Mouse (Mus musculus) cerebellum, adult 8-10 months (tissue): ENCODE data around the gene Il34.

Experiments
- DNase-seq: peaks from one replicate; pipeline ENCODE4 v3.0.0; 2022

The Il34 gene

DNA sequence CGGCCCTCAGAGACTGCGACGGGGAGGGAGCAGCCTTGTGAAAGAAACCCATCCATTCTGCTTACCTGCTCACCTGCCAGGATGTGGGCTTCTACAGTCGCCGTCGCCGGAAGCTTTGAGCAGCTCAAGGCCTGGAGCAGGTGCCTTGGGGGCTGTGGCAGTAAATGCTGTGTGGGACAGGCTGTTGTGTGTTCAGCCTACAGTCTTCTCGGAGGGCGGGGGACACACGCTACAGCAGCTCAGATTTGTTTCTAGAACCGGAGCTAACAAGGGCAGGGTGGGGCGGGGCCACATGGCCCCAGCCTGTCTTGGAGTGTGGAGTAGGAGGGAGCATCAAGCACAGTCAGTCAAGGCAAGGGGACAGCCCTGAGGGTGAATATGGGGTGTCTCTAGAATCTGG lies at the start of gene Il34:
TSS of gene Il34 (minus strand) at position 256 of the 400 bp plus-strand sequence.
- DNase-seq: no peak

DNA sequence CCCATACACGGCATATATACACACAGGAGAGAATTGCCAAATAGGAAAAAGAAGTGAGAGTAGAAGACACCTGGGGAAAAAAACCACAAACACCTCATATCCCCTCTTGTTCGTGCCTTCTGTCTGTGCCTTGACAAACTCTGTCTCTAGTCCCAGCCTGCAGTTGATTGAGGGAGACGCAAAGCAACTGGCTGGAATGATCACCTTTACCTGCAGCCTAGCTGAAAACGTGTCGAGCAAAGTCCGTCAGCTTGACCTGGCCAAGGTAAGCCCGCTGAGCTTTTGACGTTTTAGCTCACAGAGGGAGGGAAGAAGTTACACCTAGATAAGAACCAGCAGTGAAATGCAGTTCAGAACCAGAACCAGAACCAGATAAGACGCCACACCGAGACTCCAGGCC lies 45.5 kb upstream of the Il34 start:
- DNase-seq: no peak

DNA sequence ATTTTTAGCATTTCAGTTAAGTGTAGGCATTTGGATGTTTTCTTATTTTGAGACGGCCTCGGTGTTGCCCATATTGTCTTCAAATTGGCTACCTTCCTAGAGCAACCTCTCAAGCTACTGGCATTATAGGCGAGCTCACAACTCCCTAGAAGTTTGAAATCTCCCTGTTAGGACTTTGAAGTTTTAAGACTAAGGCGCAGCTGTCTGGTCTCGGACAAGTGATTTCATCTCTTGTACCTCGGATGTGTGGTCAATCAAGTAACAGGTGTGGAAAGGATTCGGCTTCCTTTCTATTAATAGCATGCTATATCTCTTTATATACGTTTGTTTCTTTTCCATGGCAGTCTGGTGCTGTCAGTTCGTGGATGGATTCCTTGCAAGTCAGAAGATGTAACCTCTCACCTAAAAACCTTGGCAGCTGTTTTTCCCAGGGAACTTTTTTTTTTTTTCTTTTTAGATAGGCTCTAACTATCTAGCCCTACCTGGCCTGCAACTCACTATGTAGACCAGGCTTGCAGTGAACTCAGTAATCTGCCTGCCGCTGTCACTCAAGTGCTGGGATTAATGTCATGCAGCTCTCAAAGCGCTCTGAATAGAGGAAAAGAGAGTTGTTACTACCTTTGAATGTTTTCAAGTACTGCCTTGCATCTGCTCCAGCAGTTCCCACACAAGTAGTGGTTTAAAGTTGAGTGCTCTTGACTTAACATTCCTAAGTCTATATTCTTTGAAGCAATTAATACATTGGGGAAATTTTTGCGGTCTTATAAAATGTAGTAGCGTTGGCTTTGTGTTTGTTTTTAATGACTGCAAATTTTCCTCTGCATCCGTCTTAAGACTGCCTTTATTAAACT lies 42.1 kb upstream of the Il34 start:
- DNase-seq: no peak

- no peak for DNase-seq
These were observed 41.4 kb upstream of the Il34 start for GRCm38 (mm10) chr8:110847171-110847549.

DNA sequence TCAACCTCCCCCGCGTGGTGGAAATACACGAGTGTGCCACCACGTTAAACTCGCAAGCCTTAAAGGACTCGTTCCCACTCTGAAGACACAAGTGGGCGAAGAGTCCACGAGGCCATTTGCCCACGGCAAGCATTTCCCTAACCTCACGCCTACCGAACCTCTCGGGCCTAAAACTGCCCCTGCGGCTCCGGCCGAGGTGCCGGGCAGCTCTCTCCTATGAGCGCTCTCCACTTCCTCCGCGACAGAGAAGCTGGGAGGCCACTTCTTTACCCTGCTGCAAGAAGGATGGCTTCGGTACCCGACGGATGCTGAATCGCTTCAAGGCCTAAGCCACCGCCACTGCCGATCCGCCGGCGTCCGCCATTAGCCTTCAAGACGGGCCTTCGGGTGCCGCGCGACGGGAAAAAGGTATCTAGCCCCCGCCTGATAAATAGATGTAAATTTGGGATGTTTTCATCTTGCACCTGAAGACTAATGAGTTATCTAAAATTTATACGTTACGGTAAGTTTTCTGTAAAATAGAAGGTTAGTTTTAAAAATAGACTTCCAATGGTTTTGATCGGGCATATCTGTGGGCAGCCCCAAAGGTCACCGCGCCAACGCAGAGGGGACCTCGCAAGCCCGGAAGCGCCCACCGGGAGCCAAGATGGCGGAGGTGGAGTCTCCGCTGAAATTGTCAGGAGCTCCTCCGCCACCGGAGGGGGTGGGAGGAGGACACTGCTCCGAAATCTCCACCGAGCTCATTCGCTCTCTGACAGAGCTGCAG lies 40.9 kb upstream of the Il34 start, which contains the start of the genes Cog4 and Sf3b3:
TSS of gene Cog4 (plus strand) at position 196 of the 766 bp plus-strand sequence.
TSS of gene Sf3b3 (minus strand) at position 383 of the 766 bp plus-strand sequence.
- DNase-seq: peak; percentile 87

- no peak for DNase-seq
These were observed 40.2 kb upstream of the Il34 start for GRCm38 (mm10) chr8:110845821-110846404.

GRCm38 (mm10) chr8:110844941-110845340 lies 39.2 kb upstream of the Il34 start:
- DNase-seq: no peak

- no peak for DNase-seq
These were observed 37.5 kb upstream of the Il34 start for GRCm38 (mm10) chr8:110843207-110843606.

DNA sequence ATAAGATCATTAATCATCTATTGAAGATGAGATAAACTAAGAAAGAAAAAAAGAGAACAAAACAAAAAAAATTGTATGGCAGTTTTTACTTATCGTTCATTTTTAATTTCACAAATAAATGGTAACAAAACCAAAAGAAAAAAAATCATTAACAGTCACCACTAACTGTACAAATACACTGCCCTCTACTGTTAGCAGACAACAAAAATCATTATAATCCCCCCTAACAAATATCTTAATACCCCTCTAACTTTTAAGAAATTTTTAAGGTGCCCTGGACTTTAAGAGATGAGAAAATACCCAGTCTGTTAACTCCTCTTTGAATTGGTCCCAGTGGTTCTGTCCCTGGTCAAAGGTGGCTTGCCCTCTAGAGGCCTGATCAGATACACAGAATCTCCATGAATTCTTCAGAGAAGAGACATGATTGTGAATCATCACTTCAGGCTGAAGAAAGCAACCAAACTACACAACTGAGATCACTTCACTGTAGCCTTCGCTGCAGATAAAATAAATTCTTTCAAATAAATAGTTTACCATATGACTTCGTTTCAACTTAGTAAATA lies 36.4 kb upstream of the Il34 start:
- no peak for DNase-seq

- no peak for DNase-seq
These were observed 26.2 kb upstream of the Il34 start for GRCm38 (mm10) chr8:110831956-110832355.

GRCm38 (mm10) chr8:110828511-110828910 lies 22.8 kb upstream of the Il34 start:
- DNase-seq: no peak

- DNase-seq: no peak
These were observed 19.1 kb upstream of the Il34 start for GRCm38 (mm10) chr8:110824861-110825260.

GRCm38 (mm10) chr8:110821960-110822359 lies 16.2 kb upstream of the Il34 start:
- DNase-seq: no peak

DNA sequence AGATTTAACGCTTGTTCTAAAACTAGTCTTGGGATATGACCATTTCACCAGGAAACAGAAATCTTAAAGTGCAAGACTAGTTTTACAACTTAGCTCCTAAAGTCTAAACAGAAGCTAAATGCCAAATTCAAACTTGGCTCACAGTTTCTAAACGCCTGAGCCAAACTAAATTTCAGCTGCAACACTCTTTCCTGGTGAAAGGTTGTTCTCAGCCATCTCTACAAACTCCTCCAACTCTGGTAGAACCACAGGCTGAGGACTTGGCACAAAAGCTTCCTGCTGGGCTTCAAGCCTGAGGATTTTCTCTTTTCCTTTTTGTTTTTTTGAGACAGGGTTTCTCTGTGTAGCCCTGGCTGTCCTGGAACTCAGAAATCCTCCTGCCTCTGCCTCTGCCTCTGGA lies 14.5 kb upstream of the Il34 start:
- DNase-seq: no peak

DNA sequence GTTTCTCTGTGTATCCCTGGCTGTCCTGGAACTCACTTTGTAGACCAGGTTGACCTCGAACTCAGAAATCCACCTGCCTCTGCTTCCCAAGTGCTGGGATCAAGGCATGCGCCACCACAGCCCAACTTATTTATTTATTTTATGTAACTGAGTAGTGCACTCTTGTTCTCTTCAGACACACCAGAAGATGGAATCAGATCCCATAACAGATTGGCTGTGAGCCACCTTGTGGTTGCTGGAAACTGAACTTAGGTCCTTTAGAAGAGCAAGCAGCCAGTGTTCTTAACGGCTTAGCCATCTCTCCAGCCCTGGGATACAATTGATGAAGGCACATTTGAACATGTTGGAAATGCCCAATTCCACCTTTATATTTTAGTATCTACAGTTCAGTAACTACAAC lies 12.9 kb upstream of the Il34 start:
- DNase-seq: no peak

GRCm38 (mm10) chr8:110816990-110817389 lies 11.3 kb upstream of the Il34 start:
- DNase-seq: no peak

GRCm38 (mm10) chr8:110815308-110815707 lies 9.6 kb upstream of the Il34 start:
- DNase-seq: no peak

- DNase-seq: no peak
These were observed 7.5 kb upstream of the Il34 start for GRCm38 (mm10) chr8:110813081-110813812.

- DNase-seq: no peak
These were observed 6.8 kb upstream of the Il34 start for GRCm38 (mm10) chr8:110812349-110813080.

DNA sequence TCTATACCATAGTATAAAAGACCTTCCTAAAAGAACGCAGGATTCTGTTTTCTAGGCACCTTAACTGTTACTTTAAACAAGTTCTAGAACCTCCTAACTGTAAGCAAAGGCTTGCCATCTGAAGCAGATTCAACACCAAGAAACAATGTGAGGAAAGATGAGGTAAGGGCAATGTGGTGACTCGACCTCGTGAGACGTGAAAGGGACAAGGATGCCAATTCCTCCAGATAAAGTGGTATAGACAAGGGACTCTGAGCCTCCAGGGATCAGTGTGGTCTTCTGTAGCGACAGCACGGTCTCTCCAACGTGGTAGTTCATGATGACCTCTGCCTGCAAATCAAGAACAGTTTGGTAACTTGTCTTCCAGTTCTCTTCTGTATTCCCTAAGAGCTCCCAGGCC lies 6.1 kb upstream of the Il34 start:
- no peak for DNase-seq

- DNase-seq: no peak
These were observed 5.4 kb upstream of the Il34 start for GRCm38 (mm10) chr8:110811116-110811515.
